Mouse (Mus musculus): ENCODE results near the gene Olfr1443.
"Not testable (repeated sequence)": the region's sequence is repeated elsewhere in the genome, so short reads cannot be mapped to it uniquely, and the experiment has no call there.

- TF ChIP-seq CTCF, EP300 (IDR thresholded peaks at IDR 0.05; ENCODE audit: low read depth): not testable (repeated sequence)
These were observed 43.0 kb downstream of the Olfr1443 start for GRCm38 (mm10) chr19:12720919-12721318.

Measured in liver, embryonic 14.5 days (tissue).